ENCODE assay signal across 32 mouse cellular contexts in the genomic region with DNA sequence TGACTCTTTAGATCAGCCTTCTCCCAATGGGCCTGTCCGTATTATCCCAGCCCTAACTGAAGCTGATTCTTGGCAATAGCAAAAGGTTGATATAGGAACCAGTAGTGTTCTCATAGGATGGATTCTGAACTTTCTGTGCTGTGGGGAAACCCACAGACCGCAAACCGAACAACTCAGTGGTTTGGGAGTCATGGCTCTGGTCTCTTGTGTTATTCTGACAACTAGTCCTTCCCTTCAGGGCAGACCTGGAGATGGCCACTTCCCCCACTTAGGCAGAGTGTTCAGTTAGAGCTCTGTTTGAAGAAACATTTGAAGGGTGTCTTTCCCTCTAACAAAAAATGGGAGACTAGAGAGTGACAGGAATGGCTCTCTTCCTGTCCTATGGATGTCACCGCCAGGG. TPM values are rescaled to one million over a fixed set of nuclear protein-coding genes. Genes with fewer than 3 reads are reported as not detected.
DNase-seq lines count a peak whose midpoint lies in the region; ATAC-seq and TF ChIP-seq lines count a peak whose summit lies in the region.
"Had no signal": no experiment of that assay in that cellular context is flagged by ENCODE, and none has a peak within 500 bp of the region (broad histone marks: within the 10 kb centered on the region; RNA-seq: fewer than 3 reads in every experiment).

No protein-coding gene starts in this region.

- no peak for DNase-seq in heart, adult 2 months
- DNase-seq in heart, adult 11 months, result no peak
- DNase-seq in heart, postnatal 36 days, result no peak
- DNase-seq in 416B (ENCODE audit: low read depth), result peak; percentile 12
- DNase-seq in cerebellum, postnatal 14 days, result no peak
- no peak for DNase-seq in urinary bladder, postnatal 25 days (ENCODE audit: low spot score)
- DNase-seq: adrenal gland, postnatal 25 days; cerebellum, adult 11-12 months; cerebellum, adult 9-11 months; gastrocnemius, postnatal 10 days; kidney, postnatal 14 days; layer of hippocampus, adult 9-11 months; lung, embryonic 14.5 days; right cerebral cortex, postnatal 14 days had no signal

- 40% methylated on average over 4 of the region's 4 CpGs for WGBS in heart, adult 2 months
- 12% methylated on average over 4 of the region's 4 CpGs for WGBS in heart, embryonic 14.5 days

- no peak for ATAC-seq in heart, embryonic 14.5 days (ENCODE audit: insufficient number of reproducible peaks, insufficient read depth, low FRiP score, low read depth)
- ATAC-seq in granulocyte monocyte progenitor cell, adult 5-6 weeks (replicated peaks; ENCODE audit: poor library complexity, severe bottlenecking), result peak; percentile 61
- ATAC-seq: CD4-positive, CD25-positive, alpha-beta regulatory T cell, adult 4 months; forebrain, embryonic 13.5 days; intestine, postnatal 0 days had no signal

- no peak for TF ChIP-seq EP300 in heart, adult 2 months (IDR thresholded peaks at IDR 0.05; ENCODE audit: insufficient read depth, low read depth, low read length)

- peak overlapping the region; percentile 42 for H3K27ac ChIP-seq in heart, adult 2 months
- peak overlapping the region; percentile 98 to 99 for H3K27ac ChIP-seq in heart, embryonic 14.5 days (replicated peaks in 1 of 2; ENCODE audit: control insufficient read depth in 1 of 2, insufficient read depth in 1 of 2, low read depth in 2 of 2, low read length in 2 of 2)
- H3K27ac ChIP-seq: forebrain, embryonic 13.5 days; hindbrain, embryonic 14.5 days; limb, embryonic 12.5 days; liver, embryonic 15.5 days; midbrain, embryonic 12.5 days; neural tube, embryonic 13.5 days; stomach, embryonic 15.5 days had no signal

- H3K9ac ChIP-seq in heart, adult 2 months (ENCODE audit: low read depth, low read length), result peak overlapping the region; percentile 8; the same call in 1 of the 2 replicates
- peak overlapping the region; percentile 94 for H3K9ac ChIP-seq in heart, embryonic 14.5 days (ENCODE audit: low read length)
- H3K9ac ChIP-seq: forebrain, embryonic 13.5 days; hindbrain, embryonic 14.5 days; limb, embryonic 12.5 days; liver, embryonic 15.5 days; lung, embryonic 14.5 days; midbrain, embryonic 12.5 days; neural tube, embryonic 13.5 days; stomach, embryonic 15.5 days had no signal

- intact Hi-C loops in heart, adult 2 months (cut with DNase I), result no loop called here
- intact Hi-C loops in heart, postnatal 36 days (cut with DNase I), result no loop called here

- no peak for TF ChIP-seq POLR2A in heart, adult 2 months (IDR thresholded peaks at IDR 0.05; ENCODE audit: insufficient read depth, low read depth, low read length)

- no peaks in the 10 kb centered on the region for H3K36me3 ChIP-seq in heart, adult 2 months (ENCODE audit: control insufficient read depth, insufficient read depth, low read length)
- H3K36me3 ChIP-seq in heart, embryonic 14.5 days (ENCODE audit: control insufficient read depth, insufficient read depth, low read length), result no peaks in the 10 kb centered on the region
- H3K36me3 ChIP-seq: limb, embryonic 12.5 days; liver, embryonic 15.5 days; midbrain, embryonic 12.5 days; neural tube, embryonic 13.5 days; stomach, embryonic 15.5 days had no signal

- no peaks in the 10 kb centered on the region for H3K9me3 ChIP-seq in heart, embryonic 14.5 days (ENCODE audit: control insufficient read depth, low read length)
- H3K9me3 ChIP-seq: forebrain, embryonic 13.5 days; limb, embryonic 12.5 days; liver, embryonic 15.5 days; midbrain, embryonic 12.5 days; neural tube, embryonic 13.5 days; stomach, embryonic 15.5 days had no signal

- H3K79me2 ChIP-seq in heart, adult 2 months (replicated peaks; ENCODE audit: control insufficient read depth, insufficient read depth, low read length), result no peaks in the 10 kb centered on the region

- TF ChIP-seq CTCF in heart, adult 2 months (IDR thresholded peaks at IDR 0.05), result no peak

- H3K4me2 ChIP-seq in heart, embryonic 14.5 days (ENCODE audit: low read length), result peak overlapping the region; percentile 75
- H3K4me2 ChIP-seq: forebrain, embryonic 13.5 days; hindbrain, embryonic 14.5 days; limb, embryonic 12.5 days; liver, embryonic 15.5 days; lung, embryonic 14.5 days; midbrain, embryonic 12.5 days; neural tube, embryonic 13.5 days; stomach, embryonic 15.5 days had no signal

- no peaks in the 10 kb centered on the region for H3K4me1 ChIP-seq in heart, adult 2 months (ENCODE audit: control insufficient read depth, insufficient read depth, low read length)
- H3K4me1 ChIP-seq in heart, embryonic 14.5 days (ENCODE audit: control insufficient read depth in 2 of 2, insufficient read depth in 2 of 2, low read length in 2 of 2), result peaks cover 7 to 16% of the 10 kb centered on the region in 2 experiments

- H3K4me3 ChIP-seq in heart, adult 2 months, result peak overlapping the region; percentile 20; the same call in 1 of the 2 replicates
- peak overlapping the region; percentile 54 to 78 for H3K4me3 ChIP-seq in heart, embryonic 14.5 days (ENCODE audit: control insufficient read depth in 1 of 2, insufficient read depth in 1 of 2, low read depth in 1 of 2, low read length in 2 of 2)
- H3K4me3 ChIP-seq: forebrain, embryonic 13.5 days; limb, embryonic 12.5 days; liver, embryonic 15.5 days; midbrain, embryonic 12.5 days; neural tube, embryonic 13.5 days; stomach, embryonic 15.5 days had no signal

- peaks cover 8% of the 10 kb centered on the region for H3K27me3 ChIP-seq in heart, adult 2 months (ENCODE audit: control insufficient read depth, insufficient read depth, low read length)
- peaks cover 10% of the 10 kb centered on the region; the same call in 1 of the 2 replicates for H3K27me3 ChIP-seq in heart, embryonic 14.5 days (ENCODE audit: control insufficient read depth, insufficient read depth, low read length)

RNA-seq across cellular contexts. Expression of gene Nkx2-5, which starts 7.5 kb away (rescaled TPM):
- total RNA-seq in heart, adult 2 months (2021), result 10 to 100 TPM; 87.1 to 96.3 TPM
- polyA plus RNA-seq in heart, adult 2 months (2012; rRNA removed), result 72.6 and 104 TPM in 2 replicates
- 172 and 177 TPM in 2 replicates for polyA plus RNA-seq in heart, embryonic 14.5 days (2014; fragmentation: Nextera tagmentation; extraction: Ambion mirVana)
- 10 to 100 TPM; 80.7 TPM for total RNA-seq in heart, postnatal 36 days (2021)
- total RNA-seq in granulocyte monocyte progenitor cell, adult 5-6 weeks (2014; fragmentation: Nextera tagmentation), result not detected in 2 replicates
- not detected in 2 replicates for total RNA-seq in granulocyte monocyte progenitor cell, adult 5-6 weeks (2017)
- total RNA-seq: adrenal gland, adult 18-20 months; adrenal gland, postnatal 25 days; gastrocnemius, postnatal 10 days; left cerebral cortex, adult 18-20 months; left cerebral cortex, postnatal 25 days; liver, adult 2 months; megakaryocyte progenitor cell, adult 5-6 weeks had no signal
- polyA plus RNA-seq: CD4-positive, CD25-positive, alpha-beta regulatory T cell, adult 4 months; cortical plate, adult 2 months; forebrain, embryonic 13.5 days; hindbrain, embryonic 14.5 days; kidney, embryonic 14.5 days; limb, embryonic 12.5 days; liver, adult 2 months; midbrain, embryonic 12.5 days had no signal

Comparison
In these comparisons a context has a peak if more than half of its experiments do, and no peak if none do; other contexts are left out.
1. RNA of gene Nkx2-5, which starts 7.5 kb away (total RNA-seq): 87.1 to 96.3 TPM in heart, adult 2 months and 80.7 TPM in heart, postnatal 36 days; not detected in granulocyte monocyte progenitor cell, adult 5-6 weeks; every median in the first group is over 10 times any median in the second.